Mouse (Mus musculus): ENCODE data around the gene Hopx.

DNA sequence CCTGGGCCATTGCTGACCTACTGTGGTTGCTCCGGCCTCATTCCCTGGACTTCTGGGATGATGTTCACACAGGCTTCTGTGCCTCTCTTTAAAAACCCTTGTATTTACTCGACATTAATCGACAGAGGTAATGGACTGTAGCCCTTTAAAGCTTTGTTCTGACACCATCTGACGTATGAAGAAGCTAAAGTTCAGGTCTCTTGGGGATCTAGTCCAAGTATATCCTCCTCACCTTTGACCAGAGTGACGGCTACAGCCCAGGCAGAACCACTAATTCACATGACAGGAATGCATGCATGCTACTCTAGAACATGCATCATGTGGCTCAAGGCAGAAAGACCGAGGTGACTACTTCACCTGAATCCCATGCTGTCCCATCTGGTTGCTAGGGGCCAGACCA, 14.2 kb downstream of the Hopx start:
- no peak for TF ChIP-seq CTCF (IDR thresholded peaks at IDR 0.05; ENCODE audit: borderline replicate concordance, insufficient read depth, low read length)
- TF ChIP-seq POLR2A (IDR thresholded peaks at IDR 0.05; ENCODE audit: low read depth, low read length), result no peak

Measured in embryonic fibroblast, embryonic 13.5 days (primary cell).